Mouse (Mus musculus): ENCODE measurements around the gene Gins1. TPM values are rescaled to one million over a fixed set of nuclear protein-coding genes. Genes with fewer than 3 reads are reported as not detected.
"Not testable (repeated sequence)": the region's sequence is repeated elsewhere in the genome, so short reads cannot be mapped to it uniquely, and the experiment has no call there.

Gins1 gene
- total RNA-seq, 4 experiments from 2014 or later, result 3.6 to 5.8 (median 4.7) TPM

- no peak for DNase-seq (ENCODE audit: low spot score)
These were observed 5.2 kb downstream of the Gins1 start for GRCm38 (mm10) chr2:150910295-150910881.

- no peak for DNase-seq (ENCODE audit: low spot score)
These were observed 9.7 kb downstream of the Gins1 start for GRCm38 (mm10) chr2:150914781-150915515.

- DNase-seq (ENCODE audit: low spot score), result no peak
These were observed 10.6 kb downstream of the Gins1 start for GRCm38 (mm10) chr2:150915786-150916185.

GRCm38 (mm10) chr2:150918720-150919119, 13.5 kb downstream of the Gins1 start:
- DNase-seq (ENCODE audit: low spot score), result no peak

GRCm38 (mm10) chr2:150920543-150920942, 15.3 kb downstream of the Gins1 start:
- DNase-seq (ENCODE audit: low spot score), result no peak

- peak; percentile 42 for DNase-seq (ENCODE audit: low spot score)
These were observed 16.5 kb downstream of the Gins1 start for GRCm38 (mm10) chr2:150921697-150922096.

GRCm38 (mm10) chr2:150922165-150922564, 17.0 kb downstream of the Gins1 start:
- no peak for DNase-seq (ENCODE audit: low spot score)

GRCm38 (mm10) chr2:150923026-150923425, 17.8 kb downstream of the Gins1 start:
- DNase-seq (ENCODE audit: low spot score), result no peak

GRCm38 (mm10) chr2:150923505-150923904, 18.3 kb downstream of the Gins1 start:
- no peak for DNase-seq (ENCODE audit: low spot score)

- no peak for DNase-seq (ENCODE audit: low spot score)
These were observed 22.0 kb downstream of the Gins1 start for GRCm38 (mm10) chr2:150927038-150927720.

- no peak for DNase-seq (ENCODE audit: low spot score)
These were observed 24.0 kb downstream of the Gins1 start for GRCm38 (mm10) chr2:150929156-150929555.

GRCm38 (mm10) chr2:150930806-150931205, 25.6 kb downstream of the Gins1 start:
- DNase-seq (ENCODE audit: low spot score), result no peak

GRCm38 (mm10) chr2:150933482-150933881, 28.3 kb downstream of the Gins1 start:
- DNase-seq (ENCODE audit: low spot score), result no peak

GRCm38 (mm10) chr2:150934659-150935058, 29.5 kb downstream of the Gins1 start:
- no peak for DNase-seq (ENCODE audit: low spot score)

GRCm38 (mm10) chr2:150944017-150944416, 38.8 kb downstream of the Gins1 start:
- DNase-seq (ENCODE audit: low spot score), result no peak

GRCm38 (mm10) chr2:150947341-150947740, 42.1 kb downstream of the Gins1 start:
- DNase-seq (ENCODE audit: low spot score), result not testable (repeated sequence)

GRCm38 (mm10) chr2:150947880-150948611, 42.8 kb downstream of the Gins1 start:
- not testable (repeated sequence) for DNase-seq (ENCODE audit: low spot score)

GRCm38 (mm10) chr2:150948786-150949185, 43.6 kb downstream of the Gins1 start:
- no peak for DNase-seq (ENCODE audit: low spot score)

- DNase-seq (ENCODE audit: low spot score), result no peak
These were observed 44.5 kb downstream of the Gins1 start for GRCm38 (mm10) chr2:150949652-150950051.

- DNase-seq (ENCODE audit: low spot score), result no peak
These were observed 44.9 kb downstream of the Gins1 start for GRCm38 (mm10) chr2:150950056-150950455.

GRCm38 (mm10) chr2:150951201-150951600, 46.0 kb downstream of the Gins1 start:
- no peak for DNase-seq (ENCODE audit: low spot score)

GRCm38 (mm10) chr2:150955859-150956258, 50.7 kb downstream of the Gins1 start:
- no peak for DNase-seq (ENCODE audit: low spot score)
